Mouse (Mus musculus): ENCODE data around the gene Il22ra1. TPM values are rescaled to one million over a fixed set of nuclear protein-coding genes. Genes with fewer than 3 reads are reported as not detected.

Gene Il22ra1
- polyA plus RNA-seq, 1 experiment from 2014 or later, result not detected

GRCm38 (mm10) chr4:135759356-135759976, 31.5 kb downstream of the Il22ra1 start, which contains the start of gene Myom3:
Gene Myom3, plus strand, starts transcription at chr4:135759715.
- Histone ChIP-seq H3K4me1 (ENCODE audit: control insufficient read depth, insufficient read depth, low read length) (peaks cover 5% of the 10 kb centered on the region; the same call in 1 of the 2 replicates), H3K9ac (ENCODE audit: low read length) (no peak within 1 kb of the TSS), H3K4me3 (ENCODE audit: low read depth, low read length) (no peak within 1 kb of the TSS), H3K27me3 (ENCODE audit: control insufficient read depth, insufficient read depth, low read length) (no peaks in the 10 kb centered on the region), H3K36me3 (ENCODE audit: control insufficient read depth, insufficient read depth, low read length) (no peaks in the 10 kb centered on the region), H3K27ac (ENCODE audit: low read depth, low read length) (no peak within 1 kb of the TSS), H3K4me2 (ENCODE audit: low read depth) (no peak within 1 kb of the TSS), H3K9me3 (ENCODE audit: control insufficient read depth, low read length) (no peaks in the 10 kb centered on the region)
- DNase-seq (ENCODE audit: low spot score) (no peak), ATAC-seq (ENCODE audit: insufficient read depth, low FRiP score, low TSS enrichment) (no peak)
- WGBS, result 69% methylated on average over 10 of the region's 10 CpGs

GRCm38 (mm10) chr4:135761048-135761447, 33.1 kb downstream of the Il22ra1 start:
- DNase-seq (ENCODE audit: low spot score) (no peak), ATAC-seq (ENCODE audit: insufficient read depth, low FRiP score, low TSS enrichment) (no peak)
- Histone ChIP-seq H3K4me1 (ENCODE audit: control insufficient read depth, insufficient read depth, low read length) (peaks cover 5% of the 10 kb centered on the region; the same call in 1 of the 2 replicates), H3K36me3 (ENCODE audit: control insufficient read depth, insufficient read depth, low read length) (no peaks in the 10 kb centered on the region), H3K9me3 (ENCODE audit: control insufficient read depth, low read length) (no peaks in the 10 kb centered on the region), H3K9ac (ENCODE audit: low read length) (no peak overlapping the region), H3K27ac (ENCODE audit: low read depth, low read length) (no peak overlapping the region), H3K4me3 (ENCODE audit: low read depth, low read length) (no peak overlapping the region), H3K4me2 (ENCODE audit: low read depth) (no peak overlapping the region), H3K27me3 (ENCODE audit: control insufficient read depth, insufficient read depth, low read length) (no peaks in the 10 kb centered on the region)
- 62% methylated on average over 8 of the region's 8 CpGs for WGBS

DNA sequence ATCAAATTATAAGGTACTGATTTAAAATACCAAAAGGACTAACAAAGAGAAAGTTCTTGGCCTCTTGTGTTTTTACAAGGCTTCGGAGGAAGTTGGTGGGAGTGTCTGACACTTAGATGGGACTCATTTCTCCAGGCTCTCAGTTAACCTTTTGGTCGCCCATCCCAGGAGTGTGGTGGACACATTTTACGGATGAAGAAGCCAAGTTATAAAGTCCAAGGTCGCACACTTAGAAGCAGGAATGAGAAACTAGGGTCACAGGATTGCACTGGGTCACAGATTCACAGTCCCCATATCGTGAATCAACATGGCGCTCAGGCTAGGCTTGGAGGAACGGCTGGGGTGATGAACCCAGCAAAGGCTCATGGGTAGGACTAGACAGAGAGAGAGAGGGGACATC, 33.6 kb downstream of the Il22ra1 start:
- no peak overlapping the region for H3K4me2 ChIP-seq (ENCODE audit: low read depth)
- ATAC-seq (ENCODE audit: insufficient read depth, low FRiP score, low TSS enrichment) (no peak), DNase-seq (ENCODE audit: low spot score) (no peak)
- no peaks in the 10 kb centered on the region for H3K36me3 ChIP-seq (ENCODE audit: control insufficient read depth, insufficient read depth, low read length)
- no peak overlapping the region for H3K27ac ChIP-seq (ENCODE audit: low read depth, low read length)
- H3K4me1 ChIP-seq (ENCODE audit: control insufficient read depth, insufficient read depth, low read length), result peaks cover 5% of the 10 kb centered on the region; the same call in 1 of the 2 replicates
- H3K27me3 ChIP-seq (ENCODE audit: control insufficient read depth, insufficient read depth, low read length), result no peaks in the 10 kb centered on the region
- H3K9me3 ChIP-seq (ENCODE audit: control insufficient read depth, low read length), result no peaks in the 10 kb centered on the region
- no peak overlapping the region for H3K4me3 ChIP-seq (ENCODE audit: low read depth, low read length)
- H3K9ac ChIP-seq (ENCODE audit: low read length), result no peak overlapping the region
- WGBS, result 70% methylated on average over 7 of the region's 7 CpGs

DNA sequence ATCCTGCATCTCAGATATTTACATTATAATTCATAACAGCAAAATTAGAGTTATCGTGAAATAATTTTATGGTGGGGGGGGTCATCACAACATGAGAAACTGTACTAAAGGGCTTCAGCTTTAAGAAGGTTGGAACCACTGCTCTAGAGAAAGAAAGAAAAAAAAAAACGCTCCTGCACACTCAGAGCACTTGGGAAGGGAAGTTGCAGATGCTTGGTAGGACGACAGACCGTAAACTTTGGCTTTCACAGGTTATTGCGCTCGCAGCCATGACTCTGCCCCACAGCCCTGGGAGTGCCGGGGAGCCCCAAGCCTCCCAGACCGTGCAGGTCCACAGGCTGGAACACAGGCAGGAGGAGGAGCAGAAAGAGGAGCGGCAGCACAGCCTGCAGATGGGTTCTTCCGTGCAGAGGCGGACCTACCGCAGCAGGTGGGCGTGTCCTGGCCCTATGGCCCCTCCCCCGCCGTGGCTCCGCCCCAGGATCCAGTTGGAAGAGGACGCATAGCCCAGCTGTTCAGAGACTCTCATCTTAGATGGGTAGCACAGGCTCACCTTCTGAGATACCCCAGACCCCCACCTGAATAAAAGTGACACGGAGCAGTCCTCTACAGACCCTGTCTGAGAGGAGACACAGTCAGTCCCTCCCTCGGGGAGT, 34.4 kb downstream of the Il22ra1 start:
- Histone ChIP-seq H3K4me3 (ENCODE audit: low read depth, low read length) (0 out of 2 replicates have a peak overlapping the region, but pooled peaks have one; percentile 13), H3K9ac (ENCODE audit: low read length) (peak overlapping the region; percentile 49), H3K9me3 (ENCODE audit: control insufficient read depth, low read length) (no peaks in the 10 kb centered on the region), H3K27ac (ENCODE audit: low read depth, low read length) (no peak overlapping the region), H3K36me3 (ENCODE audit: control insufficient read depth, insufficient read depth, low read length) (no peaks in the 10 kb centered on the region), H3K27me3 (ENCODE audit: control insufficient read depth, insufficient read depth, low read length) (no peaks in the 10 kb centered on the region), H3K4me2 (ENCODE audit: low read depth) (peak overlapping the region; percentile 44), H3K4me1 (ENCODE audit: control insufficient read depth, insufficient read depth, low read length) (peaks cover 5% of the 10 kb centered on the region; the same call in 1 of the 2 replicates)
- ATAC-seq (ENCODE audit: insufficient read depth, low FRiP score, low TSS enrichment), result peak; percentile 23; the same call in 1 of the 2 replicates
- DNase-seq (ENCODE audit: low spot score), result peak; percentile 81
- WGBS, result 8% methylated on average over 19 of the region's 19 CpGs

- H3K9ac ChIP-seq (ENCODE audit: low read length), result no peak overlapping the region
- H3K4me2 ChIP-seq (ENCODE audit: low read depth), result no peak overlapping the region
- no peaks in the 10 kb centered on the region for H3K9me3 ChIP-seq (ENCODE audit: control insufficient read depth, low read length)
- no peaks in the 10 kb centered on the region for H3K27me3 ChIP-seq (ENCODE audit: control insufficient read depth, insufficient read depth, low read length)
- no peak for ATAC-seq (ENCODE audit: insufficient read depth, low FRiP score, low TSS enrichment)
- H3K4me1 ChIP-seq (ENCODE audit: control insufficient read depth, insufficient read depth, low read length), result peaks cover 5% of the 10 kb centered on the region; the same call in 1 of the 2 replicates
- H3K4me3 ChIP-seq (ENCODE audit: low read depth, low read length), result no peak overlapping the region
- WGBS, result 89% methylated on average over 13 of the region's 13 CpGs
- DNase-seq (ENCODE audit: low spot score), result no peak
- H3K27ac ChIP-seq (ENCODE audit: low read depth, low read length), result no peak overlapping the region
- no peaks in the 10 kb centered on the region for H3K36me3 ChIP-seq (ENCODE audit: control insufficient read depth, insufficient read depth, low read length)
Measured at GRCm38 (mm10) chr4:135764700-135765099, 36.7 kb downstream of the Il22ra1 start.

- no peaks in the 10 kb centered on the region for H3K9me3 ChIP-seq (ENCODE audit: control insufficient read depth, low read length)
- no peak overlapping the region for H3K27ac ChIP-seq (ENCODE audit: low read depth, low read length)
- 72% methylated on average over 8 of the region's 8 CpGs for WGBS
- DNase-seq (ENCODE audit: low spot score), result no peak
- H3K9ac ChIP-seq (ENCODE audit: low read length), result no peak overlapping the region
- no peak for ATAC-seq (ENCODE audit: insufficient read depth, low FRiP score, low TSS enrichment)
- no peak overlapping the region for H3K4me3 ChIP-seq (ENCODE audit: low read depth, low read length)
- H3K27me3 ChIP-seq (ENCODE audit: control insufficient read depth, insufficient read depth, low read length), result no peaks in the 10 kb centered on the region
- no peak overlapping the region for H3K4me2 ChIP-seq (ENCODE audit: low read depth)
- H3K4me1 ChIP-seq (ENCODE audit: control insufficient read depth, insufficient read depth, low read length), result peaks cover 5% of the 10 kb centered on the region; the same call in 1 of the 2 replicates
- H3K36me3 ChIP-seq (ENCODE audit: control insufficient read depth, insufficient read depth, low read length), result no peaks in the 10 kb centered on the region
Measured at GRCm38 (mm10) chr4:135765707-135766106, 37.7 kb downstream of the Il22ra1 start.

- H3K4me3 ChIP-seq (ENCODE audit: low read depth, low read length), result no peak overlapping the region
- H3K9ac ChIP-seq (ENCODE audit: low read length), result no peak overlapping the region
- no peaks in the 10 kb centered on the region for H3K9me3 ChIP-seq (ENCODE audit: control insufficient read depth, low read length)
- 91% methylated on average over 3 of the region's 3 CpGs for WGBS
- DNase-seq (ENCODE audit: low spot score) (no peak), ATAC-seq (ENCODE audit: insufficient read depth, low FRiP score, low TSS enrichment) (no peak)
- no peak overlapping the region for H3K4me2 ChIP-seq (ENCODE audit: low read depth)
- H3K27ac ChIP-seq (ENCODE audit: low read depth, low read length), result no peak overlapping the region
- peaks cover 5% of the 10 kb centered on the region; the same call in 1 of the 2 replicates for H3K4me1 ChIP-seq (ENCODE audit: control insufficient read depth, insufficient read depth, low read length)
- no peaks in the 10 kb centered on the region for H3K27me3 ChIP-seq (ENCODE audit: control insufficient read depth, insufficient read depth, low read length)
- no peaks in the 10 kb centered on the region for H3K36me3 ChIP-seq (ENCODE audit: control insufficient read depth, insufficient read depth, low read length)
Measured at GRCm38 (mm10) chr4:135766976-135767375, 39.0 kb downstream of the Il22ra1 start.

DNA sequence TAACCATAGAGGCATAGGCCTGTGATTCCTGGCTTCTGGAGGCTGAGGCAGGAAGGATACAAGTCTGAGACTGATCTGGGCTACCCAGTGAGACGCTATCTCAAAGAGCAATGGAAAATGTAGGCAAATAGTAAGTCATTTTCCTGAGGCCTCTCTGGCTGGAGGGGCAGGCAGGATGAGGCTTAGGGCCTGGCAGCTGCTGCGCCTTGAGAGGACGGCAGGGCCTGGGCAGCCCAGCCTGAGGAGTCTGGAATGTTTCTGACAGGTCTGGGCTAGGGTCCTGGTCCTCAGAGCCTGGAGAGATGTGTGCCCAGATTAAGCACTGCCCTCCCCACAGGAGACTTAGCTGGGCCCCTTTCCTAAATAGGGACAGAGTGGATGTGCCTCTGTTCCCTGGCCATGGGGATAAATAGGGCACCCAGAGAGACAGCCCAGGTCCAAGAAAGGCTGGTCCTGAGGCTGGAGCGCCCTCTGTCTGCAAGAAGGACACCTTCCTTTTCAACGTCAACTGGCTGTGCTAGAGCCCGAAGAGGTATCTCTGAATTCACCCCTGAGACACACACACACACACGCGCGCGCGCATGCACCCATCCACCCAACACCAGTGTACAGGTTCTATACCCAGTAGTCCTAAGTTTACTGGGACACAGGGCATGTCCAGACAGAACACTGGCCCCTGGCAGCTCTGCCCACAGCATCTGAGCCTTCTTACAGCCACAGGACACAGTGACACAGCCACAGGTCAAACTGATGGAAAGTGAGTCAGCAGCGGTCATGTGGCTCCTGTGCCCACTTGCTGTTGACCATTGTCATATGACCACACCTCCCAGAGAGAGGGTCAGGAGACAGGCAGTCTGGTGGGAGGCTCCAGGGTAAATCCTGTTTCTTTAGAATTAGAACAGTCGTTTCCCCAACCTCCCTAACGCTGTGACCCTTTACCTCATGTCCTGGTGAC, 40.9 kb downstream of the Il22ra1 start:
- DNase-seq (ENCODE audit: low spot score), result peak; percentile 46
- Histone ChIP-seq H3K27ac (ENCODE audit: low read depth, low read length) (no peak overlapping the region), H3K9me3 (ENCODE audit: control insufficient read depth, low read length) (no peaks in the 10 kb centered on the region), H3K27me3 (ENCODE audit: control insufficient read depth, insufficient read depth, low read length) (no peaks in the 10 kb centered on the region), H3K4me1 (ENCODE audit: control insufficient read depth, insufficient read depth, low read length) (no peaks in the 10 kb centered on the region), H3K9ac (ENCODE audit: low read length) (no peak overlapping the region), H3K4me3 (ENCODE audit: low read depth, low read length) (no peak overlapping the region), H3K36me3 (ENCODE audit: control insufficient read depth, insufficient read depth, low read length) (no peaks in the 10 kb centered on the region), H3K4me2 (ENCODE audit: low read depth) (no peak overlapping the region)
- no peak for ATAC-seq (ENCODE audit: insufficient read depth, low FRiP score, low TSS enrichment)
- WGBS, result 73% methylated on average over 14 of the region's 14 CpGs

All from neural tube, embryonic 11.5 days (tissue).